Comparison of ENCODE assay signal across 9 mouse cellular contexts in the genomic region with DNA sequence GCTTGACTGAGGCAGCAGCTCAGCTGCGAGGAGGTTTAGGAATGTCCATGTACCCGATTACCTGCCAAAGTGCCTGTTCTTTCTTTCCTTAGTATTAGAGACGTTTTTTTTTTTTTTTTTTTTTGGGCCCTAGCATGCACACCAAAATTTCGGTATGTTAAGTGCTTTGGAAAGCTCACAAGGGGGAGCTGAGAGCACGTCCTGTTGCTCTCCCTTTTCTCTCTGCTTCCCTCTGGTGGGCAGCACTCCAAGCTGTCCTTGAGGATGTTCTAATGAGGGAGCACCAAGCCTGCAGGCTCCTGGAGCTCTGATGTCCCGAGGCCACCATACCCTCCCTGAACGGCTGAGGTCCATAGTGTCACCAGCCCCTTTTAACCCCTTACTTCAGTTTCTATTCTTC. TPM values are rescaled to one million over a fixed set of nuclear protein-coding genes. Genes with fewer than 3 reads are reported as not detected.
A peak's percentile ranks its signal among the peaks of the same experiment; 100 is the strongest.
DNase-seq lines count a peak whose midpoint lies in the region; ATAC-seq and TF ChIP-seq lines count a peak whose summit lies in the region.
"Had no signal": no experiment of that assay in that cellular context is flagged by ENCODE, and none has a peak within 500 bp of the region (broad histone marks: within the 10 kb centered on the region; RNA-seq: fewer than 3 reads in every experiment).

No protein-coding gene starts in this region.

- H3K36me3 ChIP-seq in kidney, embryonic 14.5 days (ENCODE audit: control insufficient read depth, insufficient read depth, low read length), result peaks cover 87% of the 10 kb centered on the region
- peaks cover 18% of the 10 kb centered on the region for H3K36me3 ChIP-seq in intestine, embryonic 16.5 days (ENCODE audit: control insufficient read depth, insufficient read depth, low read length)
- peaks cover 90% of the 10 kb centered on the region for H3K36me3 ChIP-seq in thymus, adult 2 months (ENCODE audit: control insufficient read depth, insufficient read depth, low read length)

- no peaks in the 10 kb centered on the region for H3K27me3 ChIP-seq in kidney, embryonic 14.5 days (ENCODE audit: control insufficient read depth, insufficient read depth, low read length)
- H3K27me3 ChIP-seq in intestine, embryonic 16.5 days (replicated peaks; ENCODE audit: control insufficient read depth, insufficient read depth, low read length), result no peaks in the 10 kb centered on the region
- no peaks in the 10 kb centered on the region for H3K27me3 ChIP-seq in thymus, adult 2 months (ENCODE audit: control insufficient read depth, insufficient read depth, low read length)
- H3K27me3 ChIP-seq: neural tube, embryonic 12.5 days had no signal

- no peaks in the 10 kb centered on the region; the same call in none of the 2 replicates for H3K4me1 ChIP-seq in kidney, embryonic 14.5 days (ENCODE audit: control insufficient read depth, insufficient read depth, low read length)
- peaks cover 8% of the 10 kb centered on the region for H3K4me1 ChIP-seq in intestine, embryonic 16.5 days (ENCODE audit: control insufficient read depth, insufficient read depth, low read length)
- H3K4me1 ChIP-seq in olfactory bulb, adult 2 months (ENCODE audit: control insufficient read depth, insufficient read depth, low read length), result peaks cover 3% of the 10 kb centered on the region; the same call in 1 of the 2 replicates
- H3K4me1 ChIP-seq in thymus, adult 2 months (replicated peaks; ENCODE audit: control insufficient read depth, insufficient read depth, low read length), result peaks cover 8% of the 10 kb centered on the region

- intact Hi-C loops in left cerebral cortex, postnatal 36 days (cut with DNase I), result loop anchor here (1.0 to 10.0 kb wide), 2 partner anchors 64 to 108 kb away; no protein-coding TSS in a partner anchor

- no peak overlapping the region for H3K4me3 ChIP-seq in kidney, embryonic 14.5 days (ENCODE audit: low read length)
- H3K4me3 ChIP-seq in intestine, embryonic 16.5 days (ENCODE audit: low read length), result no peak overlapping the region
- H3K4me3 ChIP-seq in olfactory bulb, adult 2 months (ENCODE audit: insufficient read depth, low read depth, low read length), result no peak overlapping the region
- no peak overlapping the region for H3K4me3 ChIP-seq in thymus, adult 2 months (ENCODE audit: control insufficient read depth, insufficient read depth, low read length)
- H3K4me3 ChIP-seq: neural tube, embryonic 12.5 days had no signal

- no peak for TF ChIP-seq POLR2A in olfactory bulb, adult 2 months (IDR thresholded peaks at IDR 0.05; ENCODE audit: insufficient read depth, low read depth, low read length)
- no peak for TF ChIP-seq POLR2A in thymus, adult 2 months (IDR thresholded peaks at IDR 0.05; ENCODE audit: control insufficient read depth, extremely low read depth, insufficient read depth, low read length, poor library complexity)

- peak; percentile 53 for DNase-seq in kidney, adult 11 months
- peak; percentile 55 for DNase-seq in c-Kit-positive CD71-negative TER-119-negative erythroid progenitor cells, embryonic 14.5 days (ENCODE audit: low read depth)
- DNase-seq in gastrocnemius, adult 18-20 months (ENCODE audit: low spot score), result peak; percentile 80
- peak; percentile 50 to 65 for DNase-seq in left cerebral cortex, postnatal 36 days (ENCODE audit: low spot score in 2 of 2)
- peak; percentile 80 for DNase-seq in thymus, adult 2 months

- H3K9ac ChIP-seq in kidney, embryonic 14.5 days (ENCODE audit: low read depth, low read length), result no peak overlapping the region
- no peak overlapping the region for H3K9ac ChIP-seq in intestine, embryonic 16.5 days (ENCODE audit: low read depth, low read length)
- H3K9ac ChIP-seq: neural tube, embryonic 12.5 days had no signal

- no peak for ATAC-seq in kidney, embryonic 14.5 days (ENCODE audit: low FRiP score, low TSS enrichment)
- ATAC-seq in intestine, embryonic 16.5 days, result peak; percentile 59; the same call in 1 of the 2 replicates

- no peak overlapping the region for H3K27ac ChIP-seq in kidney, embryonic 14.5 days (ENCODE audit: low read depth, low read length)
- H3K27ac ChIP-seq in intestine, embryonic 16.5 days (ENCODE audit: low read length), result no peak overlapping the region
- no peak overlapping the region for H3K27ac ChIP-seq in olfactory bulb, adult 2 months (ENCODE audit: insufficient read depth, low read depth, low read length)
- no peak overlapping the region for H3K27ac ChIP-seq in thymus, adult 2 months (ENCODE audit: control insufficient read depth, insufficient read depth, low read length)
- H3K27ac ChIP-seq: neural tube, embryonic 12.5 days had no signal

- no peaks in the 10 kb centered on the region for H3K9me3 ChIP-seq in kidney, embryonic 14.5 days (ENCODE audit: control insufficient read depth, low read length)
- H3K9me3 ChIP-seq in intestine, embryonic 16.5 days (ENCODE audit: control insufficient read depth, low read length), result no peaks in the 10 kb centered on the region
- H3K9me3 ChIP-seq: neural tube, embryonic 12.5 days had no signal

- TF ChIP-seq CTCF in olfactory bulb, adult 2 months (IDR thresholded peaks at IDR 0.05; ENCODE audit: insufficient read depth, low read depth, low read length), result peak; percentile 89
- TF ChIP-seq CTCF in thymus, adult 2 months (IDR thresholded peaks at IDR 0.05; ENCODE audit: borderline replicate concordance, control insufficient read depth, extremely low read depth, insufficient read depth, low read length, poor library complexity), result peak; percentile 67; the same call in 1 of the 2 replicates

- 29% methylated on average over 7 of the region's 7 CpGs for WGBS in kidney, embryonic 14.5 days
- 31% methylated on average over 7 of the region's 7 CpGs for WGBS in intestine, embryonic 16.5 days
- WGBS in olfactory bulb, adult 2 months, result 20% methylated on average over 7 of the region's 7 CpGs
- WGBS in thymus, adult 2 months, result 50% methylated on average over 7 of the region's 7 CpGs

- no peak overlapping the region for H3K4me2 ChIP-seq in kidney, embryonic 14.5 days (replicated peaks; ENCODE audit: low read depth, low read length)
- no peak overlapping the region for H3K4me2 ChIP-seq in intestine, embryonic 16.5 days (ENCODE audit: low read depth, low read length)
- H3K4me2 ChIP-seq: neural tube, embryonic 12.5 days had no signal

RNA-seq across cellular contexts. Expression of a gene that starts 52.3 kb away (rescaled TPM):
- 21.1 and 27.3 TPM in 2 replicates for polyA plus RNA-seq in kidney, embryonic 14.5 days (2014; fragmentation: Nextera tagmentation; extraction: Ambion mirVana)
- total RNA-seq in gastrocnemius, adult 18-20 months (2021), result 10 to 100 TPM; 12.5 to 13.1 TPM
- polyA plus RNA-seq in intestine, embryonic 16.5 days (2015; fragmentation: Nextera tagmentation; extraction: Ambion mirVana), result 9.6 and 11.8 TPM in 2 replicates
- 10 to 100 TPM; 12.1 to 15.7 TPM for total RNA-seq in left cerebral cortex, postnatal 36 days (2021)
- not detected in 2 replicates for polyA plus RNA-seq in olfactory bulb, adult 2 months (2012; ENCODE audit: insufficient read depth, insufficient read length, low replicate concordance, missing spikeins)
- 40.3 and 43.6 TPM in 2 replicates for polyA plus RNA-seq in thymus, adult 2 months (2012; rRNA removed)
